Mouse (Mus musculus): ENCODE measurements around the gene Unc93b1. TPM values are rescaled to one million over a fixed set of nuclear protein-coding genes. Genes with fewer than 3 reads are reported as not detected.
"Not testable (repeated sequence)": the region's sequence is repeated elsewhere in the genome, so short reads cannot be mapped to it uniquely, and the experiment has no call there.

Unc93b1 gene
- polyA plus RNA-seq, 1 experiment from 2014 or later, result 5.0 TPM

GRCm38 (mm10) chr19:3942315-3942714 lies 7.3 kb downstream of the Unc93b1 start:
- H3K4me3 ChIP-seq, result no peak overlapping the region
- no peak for DNase-seq (ENCODE audit: low spot score)
- no peaks in the 10 kb centered on the region for H3K9me3 ChIP-seq
- 74% methylated on average over 7 of the region's 7 CpGs for WGBS
- no peak overlapping the region for H3K27ac ChIP-seq
- peaks cover 11% of the 10 kb centered on the region for H3K4me1 ChIP-seq
- H3K27me3 ChIP-seq (ENCODE audit: insufficient read depth, poor library complexity, severe bottlenecking), result peaks cover 29% of the 10 kb centered on the region
- H3K36me3 ChIP-seq, result no peaks in the 10 kb centered on the region

DNA sequence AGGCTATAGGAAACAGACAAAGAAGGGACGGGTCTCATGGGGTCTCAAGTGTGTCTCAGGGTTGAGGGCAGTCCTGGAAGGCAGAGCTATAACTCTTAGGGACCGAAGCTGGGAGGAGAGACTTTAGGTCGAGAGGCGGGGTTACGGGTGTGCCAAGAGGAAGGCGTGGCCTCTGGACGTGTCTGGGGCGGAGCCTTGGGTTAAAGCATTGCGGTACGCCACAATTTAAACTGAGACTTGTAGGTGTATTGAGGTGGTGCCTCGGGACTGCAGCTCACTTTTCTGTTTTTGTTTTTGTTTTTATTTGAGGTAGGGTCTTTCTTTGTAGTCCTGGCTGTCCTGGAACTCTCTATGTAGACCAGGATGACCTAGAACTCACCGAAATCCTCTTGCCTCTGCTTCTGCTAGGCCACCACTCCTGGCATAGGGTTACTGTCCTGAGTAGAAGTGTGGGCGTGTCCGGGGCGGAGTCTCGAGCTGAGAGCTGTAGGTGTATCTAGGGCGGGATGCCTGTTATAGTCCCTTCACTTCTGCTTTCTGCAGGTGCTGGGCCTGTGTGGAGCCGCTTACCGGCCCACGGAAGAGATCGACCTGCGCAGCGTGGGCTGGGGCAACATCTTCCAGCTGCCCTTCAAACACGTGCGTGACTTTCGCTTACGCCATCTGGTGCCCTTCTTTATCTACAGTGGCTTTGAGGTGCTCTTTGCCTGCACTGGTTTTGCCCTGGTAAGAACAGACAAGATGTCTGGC lies 8.2 kb downstream of the Unc93b1 start:
- no peaks in the 10 kb centered on the region for H3K36me3 ChIP-seq
- DNase-seq (ENCODE audit: low spot score), result no peak
- H3K4me1 ChIP-seq, result peaks cover 11% of the 10 kb centered on the region
- peaks cover 36% of the 10 kb centered on the region for H3K27me3 ChIP-seq (ENCODE audit: insufficient read depth, poor library complexity, severe bottlenecking)
- no peaks in the 10 kb centered on the region for H3K9me3 ChIP-seq
- peak overlapping the region; percentile 13 for H3K4me3 ChIP-seq
- H3K27ac ChIP-seq, result no peak overlapping the region
- WGBS, result 17% methylated on average over 27 of the region's 27 CpGs

- DNase-seq (ENCODE audit: low spot score), result no peak
- WGBS, result 24% methylated on average over 10 of the region's 10 CpGs
- peaks cover 11% of the 10 kb centered on the region for H3K4me1 ChIP-seq
- no peak overlapping the region for H3K4me3 ChIP-seq
- no peaks in the 10 kb centered on the region for H3K9me3 ChIP-seq
- H3K27me3 ChIP-seq (ENCODE audit: insufficient read depth, poor library complexity, severe bottlenecking), result peaks cover 45% of the 10 kb centered on the region
- no peak overlapping the region for H3K27ac ChIP-seq
- no peaks in the 10 kb centered on the region for H3K36me3 ChIP-seq
Observed at GRCm38 (mm10) chr19:3945872-3946564, 11.0 kb downstream of the Unc93b1 start.

- no peak overlapping the region for H3K27ac ChIP-seq
- no peak overlapping the region for H3K4me3 ChIP-seq
- peaks cover 42% of the 10 kb centered on the region for H3K27me3 ChIP-seq (ENCODE audit: insufficient read depth, poor library complexity, severe bottlenecking)
- H3K9me3 ChIP-seq, result no peaks in the 10 kb centered on the region
- H3K4me1 ChIP-seq, result peaks cover 11% of the 10 kb centered on the region
- H3K36me3 ChIP-seq, result no peaks in the 10 kb centered on the region
- 9% methylated on average over 2 of the region's 2 CpGs for WGBS
- no peak for DNase-seq (ENCODE audit: low spot score)
Observed at GRCm38 (mm10) chr19:3946715-3947114, 11.7 kb downstream of the Unc93b1 start.

GRCm38 (mm10) chr19:3947813-3948212 lies 12.8 kb downstream of the Unc93b1 start:
- H3K4me3 ChIP-seq, result no peak overlapping the region
- 68% methylated on average over 3 of the region's 3 CpGs for WGBS
- H3K36me3 ChIP-seq, result no peaks in the 10 kb centered on the region
- DNase-seq (ENCODE audit: low spot score), result no peak
- no peak overlapping the region for H3K27ac ChIP-seq
- peaks cover 11% of the 10 kb centered on the region for H3K4me1 ChIP-seq
- peaks cover 31% of the 10 kb centered on the region for H3K27me3 ChIP-seq (ENCODE audit: insufficient read depth, poor library complexity, severe bottlenecking)
- no peaks in the 10 kb centered on the region for H3K9me3 ChIP-seq

DNA sequence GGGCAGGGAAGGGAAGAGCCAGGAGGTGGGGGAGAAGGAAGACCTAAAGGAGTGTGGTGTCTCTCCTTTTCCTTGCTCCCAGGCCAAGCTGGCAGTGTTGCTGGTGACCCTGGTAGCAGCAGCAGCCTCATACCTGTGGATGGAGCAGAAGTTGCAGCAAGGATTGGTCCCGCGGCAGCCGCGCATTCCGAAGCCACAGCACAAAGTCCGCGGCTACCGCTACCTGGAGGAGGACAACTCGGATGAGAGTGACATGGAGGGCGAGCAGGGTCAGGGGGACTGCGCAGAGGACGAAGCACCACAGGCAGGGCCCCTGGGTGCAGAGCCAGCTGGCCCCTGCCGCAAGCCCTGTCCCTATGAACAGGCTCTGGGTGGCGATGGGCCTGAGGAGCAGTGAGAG lies 13.6 kb downstream of the Unc93b1 start:
- WGBS, result 63% methylated on average over 14 of the region's 14 CpGs
- Histone ChIP-seq H3K27ac (no peak overlapping the region), H3K9me3 (no peaks in the 10 kb centered on the region), H3K4me3 (no peak overlapping the region), H3K4me1 (peaks cover 7% of the 10 kb centered on the region), H3K36me3 (no peaks in the 10 kb centered on the region), H3K27me3 (ENCODE audit: insufficient read depth, poor library complexity, severe bottlenecking) (peaks cover 28% of the 10 kb centered on the region)
- no peak for DNase-seq (ENCODE audit: low spot score)

DNA sequence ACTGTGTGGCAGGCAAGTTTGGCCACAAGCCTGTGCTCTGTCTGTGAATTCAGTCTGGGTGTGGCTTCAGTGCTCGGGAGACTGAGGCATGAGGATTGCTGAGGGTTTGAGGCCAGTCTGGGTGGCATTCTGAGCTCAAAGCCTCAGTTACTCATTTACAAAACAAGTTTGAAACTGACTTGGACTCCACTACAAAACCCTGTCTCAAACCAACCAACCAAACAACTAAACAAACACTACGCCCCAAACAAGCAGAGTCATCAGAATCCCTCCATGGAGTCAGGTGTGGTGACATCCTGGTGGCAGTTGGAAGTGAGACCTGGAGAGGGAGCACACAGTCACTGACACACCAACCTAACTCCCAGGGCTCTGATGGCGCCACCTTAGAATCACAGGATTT lies 15.3 kb downstream of the Unc93b1 start:
- WGBS, result 74% methylated on average over 3 of the region's 3 CpGs
- no peak overlapping the region for H3K4me3 ChIP-seq
- no peak overlapping the region for H3K27ac ChIP-seq
- peaks cover 13% of the 10 kb centered on the region for H3K4me1 ChIP-seq
- H3K36me3 ChIP-seq, result no peaks in the 10 kb centered on the region
- no peaks in the 10 kb centered on the region for H3K9me3 ChIP-seq
- H3K27me3 ChIP-seq (ENCODE audit: insufficient read depth, poor library complexity, severe bottlenecking), result peaks cover 17% of the 10 kb centered on the region; the same call in 1 of the 2 replicates
- DNase-seq (ENCODE audit: low spot score), result no peak

DNA sequence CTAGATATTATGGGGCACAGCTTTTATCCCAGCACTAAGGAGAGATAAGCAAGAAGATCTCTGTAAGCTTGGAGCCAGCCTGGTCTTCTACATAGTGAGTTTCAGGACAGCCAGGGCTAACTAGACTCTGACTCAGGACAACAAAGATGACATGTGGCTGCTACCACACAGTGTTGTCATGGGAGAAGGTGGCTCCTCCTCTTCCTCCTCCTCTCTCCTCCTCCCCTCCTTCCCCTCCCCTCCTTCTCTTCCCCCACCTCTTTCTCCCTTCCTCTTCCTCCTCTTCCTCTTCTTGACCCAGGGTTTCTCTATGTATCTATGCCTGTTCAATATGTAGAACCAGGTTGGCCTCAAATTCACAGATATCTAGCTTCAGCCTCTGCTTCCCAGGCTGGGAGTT lies 16.5 kb downstream of the Unc93b1 start:
- H3K4me1 ChIP-seq, result peaks cover 14% of the 10 kb centered on the region
- H3K4me3 ChIP-seq, result no peak overlapping the region
- no peaks in the 10 kb centered on the region for H3K36me3 ChIP-seq
- no peak for DNase-seq (ENCODE audit: low spot score)
- H3K27ac ChIP-seq, result no peak overlapping the region
- H3K27me3 ChIP-seq (ENCODE audit: insufficient read depth, poor library complexity, severe bottlenecking), result peaks cover 21% of the 10 kb centered on the region; the same call in 1 of the 2 replicates
- no peaks in the 10 kb centered on the region for H3K9me3 ChIP-seq

GRCm38 (mm10) chr19:3952099-3952498 lies 17.1 kb downstream of the Unc93b1 start:
- no peaks in the 10 kb centered on the region for H3K36me3 ChIP-seq
- H3K9me3 ChIP-seq, result no peaks in the 10 kb centered on the region
- H3K4me1 ChIP-seq, result peaks cover 14% of the 10 kb centered on the region
- WGBS, result 43% methylated on average over 1 of the region's 1 CpGs
- DNase-seq (ENCODE audit: low spot score), result no peak
- H3K4me3 ChIP-seq, result no peak overlapping the region
- no peak overlapping the region for H3K27ac ChIP-seq
- peaks cover 21% of the 10 kb centered on the region; the same call in 1 of the 2 replicates for H3K27me3 ChIP-seq (ENCODE audit: insufficient read depth, poor library complexity, severe bottlenecking)

DNA sequence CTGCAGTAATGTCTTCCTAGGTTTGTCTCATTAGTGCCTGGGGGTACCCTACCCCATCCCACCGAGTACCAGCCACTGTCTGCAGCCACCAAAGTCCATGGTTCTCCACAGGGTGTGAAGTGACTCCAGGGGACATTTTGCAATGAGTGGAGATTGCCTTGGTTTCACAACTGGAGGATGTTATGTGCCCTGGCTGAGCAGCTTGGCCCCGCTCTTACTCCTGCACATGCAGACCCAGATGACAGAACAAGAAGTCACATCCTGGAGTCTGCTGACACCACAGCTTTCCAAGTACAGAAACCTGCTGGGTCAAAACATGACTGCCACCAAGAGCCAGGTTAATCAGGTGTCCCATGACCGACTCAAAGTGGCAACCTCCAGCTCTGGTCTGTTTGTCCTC lies 20.0 kb downstream of the Unc93b1 start:
- Histone ChIP-seq H3K4me1 (peaks cover 14% of the 10 kb centered on the region), H3K4me3 (no peak overlapping the region), H3K36me3 (no peaks in the 10 kb centered on the region), H3K27me3 (ENCODE audit: insufficient read depth, poor library complexity, severe bottlenecking) (0 out of 2 replicates have a peak, but pooled peaks cover 7% of the 10 kb centered on the region), H3K27ac (no peak overlapping the region), H3K9me3 (no peaks in the 10 kb centered on the region)
- WGBS, result 79% methylated on average over 3 of the region's 3 CpGs
- no peak for DNase-seq (ENCODE audit: low spot score)

GRCm38 (mm10) chr19:3955804-3956203 lies 20.8 kb downstream of the Unc93b1 start:
- no peak for DNase-seq (ENCODE audit: low spot score)
- Histone ChIP-seq H3K4me1 (peaks cover 14% of the 10 kb centered on the region), H3K9me3 (no peaks in the 10 kb centered on the region), H3K4me3 (no peak overlapping the region), H3K27me3 (ENCODE audit: insufficient read depth, poor library complexity, severe bottlenecking) (0 out of 2 replicates have a peak, but pooled peaks cover 7% of the 10 kb centered on the region), H3K36me3 (no peaks in the 10 kb centered on the region), H3K27ac (0 out of 2 replicates have a peak overlapping the region, but pooled peaks have one; percentile 36)
- 26% methylated on average over 4 of the region's 4 CpGs for WGBS

GRCm38 (mm10) chr19:3957296-3958036 lies 22.5 kb downstream of the Unc93b1 start:
- not testable (repeated sequence) for H3K27ac ChIP-seq

GRCm38 (mm10) chr19:3958470-3958869 lies 23.5 kb downstream of the Unc93b1 start, which contains the start of gene Aldh3b3:
Aldh3b3 (plus strand) TSS chr19:3958645.
- H3K4me3 ChIP-seq, result no peak within 1 kb of the TSS
- no peak for DNase-seq (ENCODE audit: low spot score)
- no peak within 1 kb of the TSS for H3K27ac ChIP-seq
- H3K9me3 ChIP-seq, result no peaks in the 10 kb centered on the region
- no peaks in the 10 kb centered on the region for H3K36me3 ChIP-seq
- H3K4me1 ChIP-seq, result peaks cover 18% of the 10 kb centered on the region
- H3K27me3 ChIP-seq (ENCODE audit: insufficient read depth, poor library complexity, severe bottlenecking), result 0 out of 2 replicates have a peak, but pooled peaks cover 7% of the 10 kb centered on the region
- WGBS, result 74% methylated on average over 4 of the region's 4 CpGs

More at GRCm38 (mm10) chr19:3957296-3958036, 22.5 kb downstream of the Unc93b1 start:
- not testable (repeated sequence) for DNase-seq (ENCODE audit: low spot score); H3K4me3 ChIP-seq; H3K27me3 ChIP-seq (ENCODE audit: insufficient read depth, poor library complexity, severe bottlenecking); H3K36me3 ChIP-seq; H3K9me3 ChIP-seq
- peaks cover 14% of the 10 kb centered on the region for H3K4me1 ChIP-seq
- WGBS, result 65% methylated on average over 5 of the region's 5 CpGs

Measured in heart, embryonic 10.5 days (tissue).